Mouse (Mus musculus) kidney, adult 2 months (tissue): Measurements from ENCODE around the gene D10Wsu102e.

Experiments used
- CTCF ChIP-seq: fragments of 200-500 bp; conservative IDR thresholded peaks from 2 replicates; pipeline ENCODE4 v1.5.1; 2011; ENCODE audit warnings: low read depth, mild to moderate bottlenecking, control low read depth, low read length, moderate library complexity, mixed read lengths; ENCODE audit not compliant: insufficient read depth, insufficient read length
- POLR2A ChIP-seq: fragments of 200-500 bp; IDR thresholded peaks from one replicate; pipeline ENCODE4 v1.6.1; 2011; ENCODE audit warnings: low read depth, low read length, control low read depth

GRCm38 (mm10) chr10:83359956-83360355 is at the start of gene D10Wsu102e:
- TF ChIP-seq CTCF (no peak), POLR2A (peak; percentile 35)
